Mouse (Mus musculus): ENCODE measurements around the gene Tmem219. TPM values are rescaled to one million over a fixed set of nuclear protein-coding genes. Genes with fewer than 3 reads are reported as not detected.

The Tmem219 gene
- total RNA-seq, 2 experiments from 2014 or later: 21.4 to 23.3 TPM

- Histone ChIP-seq H3K27ac (no peak overlapping the region), H3K4me3 (no peak overlapping the region)
- no peak for DNase-seq (ENCODE audit: low spot score in 2 of 2)
- TF ChIP-seq CTCF (conservative IDR thresholded peaks at IDR 0.05): no peak
Observed at GRCm38 (mm10) chr7:126869780-126870519, 52.8 kb downstream of the Tmem219 start.

GRCm38 (mm10) chr7:126868003-126868402, 54.7 kb downstream of the Tmem219 start:
- no peak for TF ChIP-seq CTCF (conservative IDR thresholded peaks at IDR 0.05)
- no peak for DNase-seq (ENCODE audit: low spot score in 2 of 2)

GRCm38 (mm10) chr7:126867534-126867933, 55.2 kb downstream of the Tmem219 start:
- no peak for DNase-seq (ENCODE audit: low spot score in 2 of 2)
- H3K27ac ChIP-seq: no peak overlapping the region
- no peak overlapping the region for H3K4me3 ChIP-seq
- no peak for TF ChIP-seq CTCF (conservative IDR thresholded peaks at IDR 0.05)

More at GRCm38 (mm10) chr7:126868003-126868402, 54.7 kb downstream of the Tmem219 start:
- Histone ChIP-seq H3K4me3 (no peak overlapping the region), H3K27ac (no peak overlapping the region)

GRCm38 (mm10) chr7:126863791-126864190, 58.9 kb downstream of the Tmem219 start:
- no peak for TF ChIP-seq CTCF (conservative IDR thresholded peaks at IDR 0.05)
- Histone ChIP-seq H3K27ac (no peak overlapping the region), H3K4me3 (no peak overlapping the region)
- no peak for DNase-seq (ENCODE audit: low spot score in 2 of 2)

GRCm38 (mm10) chr7:126862147-126862784, 60.5 kb downstream of the Tmem219 start, which contains the start of gene Ino80e:
Ino80e (minus strand) TSS chr7:126862377.
- peak within 1 kb of the TSS; percentile 93 for H3K27ac ChIP-seq

GRCm38 (mm10) chr7:126861429-126862130, 61.1 kb downstream of the Tmem219 start, which contains the start of gene Hirip3:
Hirip3 (plus strand) TSS chr7:126861972.
- DNase-seq (ENCODE audit: low spot score in 2 of 2): peak; percentile 94 to 95
- TF ChIP-seq CTCF (conservative IDR thresholded peaks at IDR 0.05): peak; percentile 12; the same call in 1 of the 2 replicates
- peak within 1 kb of the TSS; percentile 98 for H3K4me3 ChIP-seq

More at GRCm38 (mm10) chr7:126862147-126862784, 60.5 kb downstream of the Tmem219 start, which contains the start of gene Ino80e:
- peak; percentile 93 to 94 for DNase-seq (ENCODE audit: low spot score in 2 of 2)
- H3K4me3 ChIP-seq: peak within 1 kb of the TSS; percentile 98
- no peak for TF ChIP-seq CTCF (conservative IDR thresholded peaks at IDR 0.05)

GRCm38 (mm10) chr7:126860987-126861386, 61.7 kb downstream of the Tmem219 start:
- Histone ChIP-seq H3K4me3 (peak overlapping the region; percentile 98), H3K27ac (peak overlapping the region; percentile 93)
- no peak for TF ChIP-seq CTCF (conservative IDR thresholded peaks at IDR 0.05)
- no peak for DNase-seq (ENCODE audit: low spot score in 2 of 2)

More at GRCm38 (mm10) chr7:126861429-126862130, 61.1 kb downstream of the Tmem219 start, which contains the start of gene Hirip3:
- peak within 1 kb of the TSS; percentile 93 for H3K27ac ChIP-seq

- no peak for DNase-seq (ENCODE audit: low spot score in 2 of 2)
- no peak overlapping the region for H3K27ac ChIP-seq
- H3K4me3 ChIP-seq: no peak overlapping the region
- TF ChIP-seq CTCF (conservative IDR thresholded peaks at IDR 0.05): no peak
Observed at GRCm38 (mm10) chr7:126856741-126857420, 65.8 kb downstream of the Tmem219 start.

GRCm38 (mm10) chr7:126855641-126856040, 67.1 kb downstream of the Tmem219 start:
- no peak for DNase-seq (ENCODE audit: low spot score in 2 of 2)
- Histone ChIP-seq H3K4me3 (no peak overlapping the region), H3K27ac (peak overlapping the region; percentile 51; the same call in 1 of the 2 replicates)
- TF ChIP-seq CTCF (conservative IDR thresholded peaks at IDR 0.05): no peak; the same call in 1 of the 2 replicates

GRCm38 (mm10) chr7:126853454-126853853, 69.3 kb downstream of the Tmem219 start:
- no peak for TF ChIP-seq CTCF (conservative IDR thresholded peaks at IDR 0.05)
- H3K27ac ChIP-seq: no peak overlapping the region
- no peak overlapping the region for H3K4me3 ChIP-seq
- no peak for DNase-seq (ENCODE audit: low spot score in 2 of 2)

GRCm38 (mm10) chr7:126851192-126851591, 71.5 kb downstream of the Tmem219 start:
- no peak overlapping the region for H3K4me3 ChIP-seq
- DNase-seq (ENCODE audit: low spot score in 2 of 2): no peak
- H3K27ac ChIP-seq: no peak overlapping the region
- no peak for TF ChIP-seq CTCF (conservative IDR thresholded peaks at IDR 0.05)

GRCm38 (mm10) chr7:126850161-126850560, 72.6 kb downstream of the Tmem219 start:
- DNase-seq (ENCODE audit: low spot score in 2 of 2): no peak
- Histone ChIP-seq H3K4me3 (no peak overlapping the region), H3K27ac (no peak overlapping the region)
- TF ChIP-seq CTCF (conservative IDR thresholded peaks at IDR 0.05): no peak
